Mouse (Mus musculus) T-helper 1 cell (primary cell): Measurements from ENCODE around the gene Isy1.

Experiments used
- in situ Hi-C: fragments of 300-600 bp; cut with MboI, MseI; formaldehyde crosslinking; loops from one replicate; pipeline ENCODE4 v1.15.1; 2025; ENCODE audit warnings: high pct_unique_total_duplicates

The Isy1 gene

GRCm38 (mm10) chr6:87838551-87839197 is at the start of gene Isy1:
Isy1 (minus strand) TSS chr6:87838798.
- in situ Hi-C loops, result no loop called here

- in situ Hi-C loops, result no loop called here
Observed at GRCm38 (mm10) chr6:87887594-87888233, 49.1 kb upstream of the Isy1 start, which contains the start of gene Copg1. Copg1 (plus strand) TSS chr6:87887814.

GRCm38 (mm10) chr6:87886721-87887120 is 48.1 kb upstream of the Isy1 start:
- in situ Hi-C loops, result no loop called here

- in situ Hi-C loops, result no loop called here
Observed at GRCm38 (mm10) chr6:87882816-87883215, 44.2 kb upstream of the Isy1 start.

GRCm38 (mm10) chr6:87882221-87882620 is 43.6 kb upstream of the Isy1 start:
- in situ Hi-C loops, result no loop called here

- in situ Hi-C loops, result no loop called here
Observed at GRCm38 (mm10) chr6:87879628-87880027, 41.0 kb upstream of the Isy1 start.

GRCm38 (mm10) chr6:87879010-87879409 is 40.4 kb upstream of the Isy1 start:
- in situ Hi-C loops, result no loop called here

GRCm38 (mm10) chr6:87876068-87876643 is 37.6 kb upstream of the Isy1 start:
- in situ Hi-C loops, result no loop called here

- in situ Hi-C loops, result no loop called here
Observed at GRCm38 (mm10) chr6:87875562-87875961, 37.0 kb upstream of the Isy1 start.

- in situ Hi-C loops, result no loop called here
Observed at GRCm38 (mm10) chr6:87875083-87875482, 36.5 kb upstream of the Isy1 start.

GRCm38 (mm10) chr6:87873963-87874362 is 35.4 kb upstream of the Isy1 start:
- in situ Hi-C loops, result no loop called here

GRCm38 (mm10) chr6:87873104-87873503 is 34.5 kb upstream of the Isy1 start:
- in situ Hi-C loops, result no loop called here

- in situ Hi-C loops, result no loop called here
Observed at GRCm38 (mm10) chr6:87871240-87871639, 32.6 kb upstream of the Isy1 start.

- in situ Hi-C loops, result no loop called here
Observed at GRCm38 (mm10) chr6:87870440-87870839, 31.8 kb upstream of the Isy1 start.

- in situ Hi-C loops, result no loop called here
Observed at GRCm38 (mm10) chr6:87868871-87869506, 30.4 kb upstream of the Isy1 start.

GRCm38 (mm10) chr6:87867256-87867655 is 28.7 kb upstream of the Isy1 start:
- in situ Hi-C loops, result no loop called here

- in situ Hi-C loops, result no loop called here
Observed at GRCm38 (mm10) chr6:87866211-87866610, 27.6 kb upstream of the Isy1 start.

GRCm38 (mm10) chr6:87857071-87857470 is 18.5 kb upstream of the Isy1 start:
- in situ Hi-C loops, result no loop called here

- in situ Hi-C loops, result no loop called here
Observed at GRCm38 (mm10) chr6:87853446-87853845, 14.8 kb upstream of the Isy1 start.

- in situ Hi-C loops, result no loop called here
Observed at GRCm38 (mm10) chr6:87851871-87852270, 13.3 kb upstream of the Isy1 start.

GRCm38 (mm10) chr6:87850900-87851614 is 12.5 kb upstream of the Isy1 start, which contains the start of gene Cnbp:
Cnbp (minus strand) TSS chr6:87851106.
- in situ Hi-C loops, result no loop called here
